Mouse (Mus musculus): Measurements from ENCODE around the gene Tmem30a. TPM values are rescaled to one million over a fixed set of nuclear protein-coding genes. Genes with fewer than 3 reads are reported as not detected.

Gene Tmem30a
- total and polyA plus RNA-seq, 3 experiments: 29.7 to 83.6 (median 42.1) TPM

DNA sequence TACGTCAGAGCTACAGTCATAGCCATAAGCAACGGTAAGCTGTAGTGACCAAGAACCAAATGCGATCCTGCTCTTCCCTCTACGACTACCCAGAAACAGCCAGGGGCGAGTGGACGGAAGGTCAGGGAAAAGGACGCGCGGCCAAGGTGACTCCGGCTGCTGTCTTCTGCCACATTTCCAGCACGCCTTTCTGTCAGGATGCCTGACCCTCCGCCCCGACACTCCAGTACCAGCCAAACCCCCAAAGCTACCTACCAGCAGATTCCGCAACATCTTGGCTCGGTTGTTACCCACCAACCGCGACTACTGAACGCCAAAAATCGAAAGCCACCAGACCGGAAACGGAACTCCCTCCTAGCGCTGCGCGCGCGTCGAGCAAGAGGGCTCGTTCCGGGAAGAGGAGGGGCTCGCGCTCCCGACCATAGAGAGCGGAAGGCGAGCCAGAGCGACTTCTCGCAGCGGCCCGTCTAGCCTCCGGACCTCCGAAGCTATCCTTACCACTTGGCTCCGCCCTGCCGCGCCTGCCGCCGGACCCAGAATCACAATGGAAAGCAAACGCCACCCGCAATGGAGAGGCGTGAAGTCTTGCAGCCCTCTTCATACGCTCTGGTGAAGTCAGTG, 33.8 kb downstream of the Tmem30a start, which contains the start of gene Cox7a2 (continued):
- peak; percentile 98 for TF ChIP-seq GABPA (IDR thresholded peaks at IDR 0.05; ENCODE audit: insufficient replicate concordance, low read depth, low read length)
- no peak for TF ChIP-seq ZC3H11A (IDR thresholded peaks at IDR 0.05; ENCODE audit: low read depth, low read length)
- TF ChIP-seq MXI1 (IDR thresholded peaks at IDR 0.05; ENCODE audit: low read depth, low read length): no peak; the same call in none of the 2 replicates
- peak; percentile 93 for TF ChIP-seq ELF1 (IDR thresholded peaks at IDR 0.05; ENCODE audit: low read depth, low read length)
- peak; percentile 98 for TF ChIP-seq MAZ (IDR thresholded peaks at IDR 0.05; ENCODE audit: low read depth, low read length)
- 0 out of 2 replicates have a peak, but pooled peaks have one; percentile 42 for TF ChIP-seq RCOR1 (conservative IDR thresholded peaks at IDR 0.05; ENCODE audit: low read depth, low read length)
- TF ChIP-seq POLR2AphosphoS2 (IDR thresholded peaks at IDR 0.05; ENCODE audit: low read depth, low read length): peak; percentile 87

GRCm38 (mm10) chr9:79755311-79755710, 38.0 kb downstream of the Tmem30a start:
- no peak overlapping the region for H3K4me3 ChIP-seq (replicated peaks in 1 of 3; ENCODE audit: low read depth in 2 of 3, low read length in 2 of 3, poor library complexity in 1 of 3)
- in situ Hi-C loops (cut with MboI; ENCODE audit: low pct_ligation_motif_present, low pct_unique_long_range_greater_than_20kb, low sequenced_read_pairs): no loop called here
- H3K79me2 ChIP-seq (replicated peaks; ENCODE audit: control insufficient read depth, extremely low read depth, insufficient read depth, poor library complexity, severe bottlenecking): peaks cover 23% of the 10 kb centered on the region
- peaks cover 22 to 61% of the 10 kb centered on the region in 2 experiments for H3K36me3 ChIP-seq (replicated peaks in 1 of 2; ENCODE audit: control insufficient read depth in 1 of 2, insufficient read depth in 1 of 2, low read length in 1 of 2)
- H3K9me3 ChIP-seq (replicated peaks; ENCODE audit: low read length): no peaks in the 10 kb centered on the region
- no peak overlapping the region for H3K4me2 ChIP-seq (ENCODE audit: insufficient read depth, low read depth, poor library complexity, severe bottlenecking)
- dilution Hi-C loops (cut with MboI; ENCODE audit: extremely low pct_ligation_motif_present, extremely low pct_unique_long_range_greater_than_20kb, low sequenced_read_pairs): no loop called here
- TF ChIP-seq UBTF (IDR thresholded peaks at IDR 0.05; ENCODE audit: low read depth, low read length) (no peak), RCOR1 (conservative IDR thresholded peaks at IDR 0.05; ENCODE audit: low read depth, low read length) (no peak), EP300 (IDR thresholded peaks at IDR 0.05; ENCODE audit: low read length) (no peak), RAD21 (IDR thresholded peaks at IDR 0.05; ENCODE audit: low read depth, low read length) (no peak), CHD1 (IDR thresholded peaks at IDR 0.05; ENCODE audit: low read depth, low read length) (no peak), MAX (IDR thresholded peaks at IDR 0.05; ENCODE audit: low read length) (no peak), GABPA (IDR thresholded peaks at IDR 0.05; ENCODE audit: insufficient replicate concordance, low read depth, low read length) (no peak), E2F4 (IDR thresholded peaks at IDR 0.05; ENCODE audit: insufficient replicate concordance, low read depth, low read length) (no peak), JUND (conservative IDR thresholded peaks at IDR 0.05; ENCODE audit: low read depth, low read length) (no peak), CTCF (conservative IDR thresholded peaks at IDR 0.05 in 1 of 2, IDR thresholded peaks at IDR 0.05 in 1 of 2; ENCODE audit: low read depth in 2 of 2, low read length in 2 of 2) (no peak), SIN3A (IDR thresholded peaks at IDR 0.05; ENCODE audit: low read length) (no peak)
- H3K27ac ChIP-seq (ENCODE audit: insufficient read depth, low read depth): no peak overlapping the region
- peaks cover 2 to 18% of the 10 kb centered on the region in 2 experiments; a peak in 2 of 4 replicates for H3K4me1 ChIP-seq (ENCODE audit: control insufficient read depth in 1 of 2, insufficient read depth in 2 of 2)
- H3K27me3 ChIP-seq (replicated peaks): no peaks in the 10 kb centered on the region
- H3K9ac ChIP-seq (ENCODE audit: insufficient read depth, low read depth): no peak overlapping the region
- no peak for DNase-seq (ENCODE audit: extremely low read depth)

- H3K79me2 ChIP-seq (replicated peaks; ENCODE audit: control insufficient read depth, extremely low read depth, insufficient read depth, poor library complexity, severe bottlenecking): no peaks in the 10 kb centered on the region; the same call in 1 of the 2 replicates
- peaks cover 18 to 53% of the 10 kb centered on the region in 2 experiments for H3K36me3 ChIP-seq (replicated peaks in 1 of 2; ENCODE audit: control insufficient read depth in 1 of 2, insufficient read depth in 1 of 2, low read length in 1 of 2)
- no peak overlapping the region for H3K4me2 ChIP-seq (ENCODE audit: insufficient read depth, low read depth, poor library complexity, severe bottlenecking)
- H3K4me1 ChIP-seq (ENCODE audit: control insufficient read depth in 1 of 2, insufficient read depth in 2 of 2): no peaks in the 10 kb centered on the region
- no peak overlapping the region for H3K9ac ChIP-seq (ENCODE audit: insufficient read depth, low read depth)
- TF ChIP-seq UBTF (IDR thresholded peaks at IDR 0.05; ENCODE audit: low read depth, low read length) (no peak), MAFK (IDR thresholded peaks at IDR 0.05; ENCODE audit: insufficient replicate concordance, low read length) (no peak)
- H3K27ac ChIP-seq (ENCODE audit: insufficient read depth, low read depth): no peak overlapping the region
- in situ Hi-C loops (cut with MboI; ENCODE audit: low pct_ligation_motif_present, low pct_unique_long_range_greater_than_20kb, low sequenced_read_pairs): no loop called here
- no peak for DNase-seq (ENCODE audit: extremely low read depth)
- no peaks in the 10 kb centered on the region for H3K27me3 ChIP-seq (replicated peaks)
- no peak overlapping the region for H3K4me3 ChIP-seq (replicated peaks in 1 of 3; ENCODE audit: low read depth in 2 of 3, low read length in 2 of 3, poor library complexity in 1 of 3)
- no peaks in the 10 kb centered on the region for H3K9me3 ChIP-seq (replicated peaks; ENCODE audit: low read length)
- dilution Hi-C loops (cut with MboI; ENCODE audit: extremely low pct_ligation_motif_present, extremely low pct_unique_long_range_greater_than_20kb, low sequenced_read_pairs): no loop called here
These were observed 41.5 kb downstream of the Tmem30a start for GRCm38 (mm10) chr9:79751846-79752245.

Measured in CH12.LX (cell line).